8 mouse cellular contexts compared by ENCODE assay signal in genomic region chr13:52928392-52928791, GRCm38 (mm10). TPM values are rescaled to one million over a fixed set of nuclear protein-coding genes. Genes with fewer than 3 reads are reported as not detected.
DNase-seq lines count a peak whose midpoint lies in the region; ATAC-seq and TF ChIP-seq lines count a peak whose summit lies in the region.

No protein-coding gene starts in this region.

- H3K27ac ChIP-seq in heart, embryonic 15.5 days: no peak overlapping the region
- no peak overlapping the region for H3K27ac ChIP-seq in ES-Bruce4 (ENCODE audit: insufficient read depth, low read length)
- no peak overlapping the region for H3K27ac ChIP-seq in limb, embryonic 15.5 days

- 55% methylated on average over 9 of the region's 9 CpGs for WGBS in heart, embryonic 15.5 days
- whole genome bisulfite sequencing in limb, embryonic 15.5 days: 60% methylated on average over 9 of the region's 9 CpGs

- no peak for DNase-seq in heart, postnatal 14 days
- DNase-seq in urinary bladder, postnatal 4 days (ENCODE audit: low spot score in 2 of 2): no peak
- DNase-seq in thymus, postnatal 0 days (ENCODE audit: low spot score): no peak
- DNase-seq in thymus, postnatal 4 days: no peak

- ATAC-seq in heart, embryonic 15.5 days (replicated peaks; ENCODE audit: insufficient number of reproducible peaks, insufficient read depth, low FRiP score, low read depth): no peak
- 0 out of 2 replicates have a peak, but pooled peaks have one; percentile 11 for ATAC-seq in erythroid progenitor cell, adult 5-6 weeks (replicated peaks; ENCODE audit: low FRiP score, poor library complexity, severe bottlenecking)
- no peak for ATAC-seq in limb, embryonic 15.5 days (ENCODE audit: insufficient number of reproducible peaks, low FRiP score, low TSS enrichment, low read depth)

- peak overlapping the region; percentile 73 for H3K4me3 ChIP-seq in heart, embryonic 15.5 days
- no peak overlapping the region for H3K4me3 ChIP-seq in ES-Bruce4 (ENCODE audit: low read depth, low read length)
- H3K4me3 ChIP-seq in limb, embryonic 15.5 days: peak overlapping the region; percentile 91

- no peak for TF ChIP-seq EP300 in ES-Bruce4 (IDR thresholded peaks at IDR 0.05; ENCODE audit: insufficient read depth, low read depth, low read length)

- H3K4me1 ChIP-seq in heart, embryonic 15.5 days (replicated peaks): peaks cover 22% of the 10 kb centered on the region
- H3K4me1 ChIP-seq in ES-Bruce4 (ENCODE audit: control insufficient read depth, insufficient read depth, low read length): no peaks in the 10 kb centered on the region
- peaks cover 19% of the 10 kb centered on the region for H3K4me1 ChIP-seq in limb, embryonic 15.5 days

- TF ChIP-seq POLR2A in ES-Bruce4 (IDR thresholded peaks at IDR 0.05; ENCODE audit: insufficient read depth, low read length): no peak

- H3K4me2 ChIP-seq in heart, embryonic 15.5 days: peak overlapping the region; percentile 65
- peak overlapping the region; percentile 64 for H3K4me2 ChIP-seq in limb, embryonic 15.5 days

- H3K9ac ChIP-seq in heart, embryonic 15.5 days: peak overlapping the region; percentile 74; the same call in 1 of the 2 replicates
- peak overlapping the region; percentile 82 for H3K9ac ChIP-seq in ES-Bruce4 (ENCODE audit: low read depth, poor library complexity, severe bottlenecking)
- no peak overlapping the region for H3K9ac ChIP-seq in limb, embryonic 15.5 days

- TF ChIP-seq CTCF in ES-Bruce4 (IDR thresholded peaks at IDR 0.05; ENCODE audit: low read depth, low read length): no peak

- no peaks in the 10 kb centered on the region for H3K9me3 ChIP-seq in heart, embryonic 15.5 days (replicated peaks)
- 0 out of 2 replicates have a peak, but pooled peaks cover 6% of the 10 kb centered on the region for H3K9me3 ChIP-seq in ES-Bruce4 (replicated peaks; ENCODE audit: control insufficient read depth, insufficient read depth, low read length, poor library complexity, severe bottlenecking)
- no peaks in the 10 kb centered on the region for H3K9me3 ChIP-seq in limb, embryonic 15.5 days

- intact Hi-C loops in heart, postnatal 14 days (cut with DNase I): loop anchor here (2.0 kb wide), 1 partner anchor 106 kb away; no protein-coding TSS in a partner anchor

- no peaks in the 10 kb centered on the region for H3K36me3 ChIP-seq in heart, embryonic 15.5 days
- no peaks in the 10 kb centered on the region for H3K36me3 ChIP-seq in ES-Bruce4 (ENCODE audit: control insufficient read depth, insufficient read depth, low read length, poor library complexity, severe bottlenecking)
- no peaks in the 10 kb centered on the region for H3K36me3 ChIP-seq in limb, embryonic 15.5 days

- no peaks in the 10 kb centered on the region for H3K27me3 ChIP-seq in heart, embryonic 15.5 days
- H3K27me3 ChIP-seq in ES-Bruce4 (ENCODE audit: control insufficient read depth, insufficient read depth, low read length, poor library complexity, severe bottlenecking): no peaks in the 10 kb centered on the region
- H3K27me3 ChIP-seq in limb, embryonic 15.5 days: no peaks in the 10 kb centered on the region

RNA-seq across cellular contexts. Expression of gene Auh, which starts 1.1 kb away (rescaled TPM):
- polyA plus RNA-seq in heart, embryonic 15.5 days (2015; fragmentation: Nextera tagmentation; extraction: Ambion mirVana): 51.7 and 53.8 TPM in 2 replicates
- total RNA-seq in heart, postnatal 14 days (2021): 10 to 100 TPM; 92.6 to 95.8 TPM
- polyA plus RNA-seq in ES-Bruce4 (2011; ENCODE audit: insufficient read depth, insufficient read length, low read depth, missing spikeins): 28.4 and 30.9 TPM in 2 replicates
- total RNA-seq in erythroid progenitor cell, adult 5-6 weeks (2015; ENCODE audit: low replicate concordance): 21.4 and 40.7 TPM in 2 replicates
- total RNA-seq in erythroid progenitor cell, adult 5-6 weeks (2017; ENCODE audit: low replicate concordance): 35.3 and 51.2 TPM in 2 replicates
- polyA plus RNA-seq in limb, embryonic 15.5 days (2015; fragmentation: Nextera tagmentation; extraction: Ambion mirVana): 39.6 and 41.1 TPM in 2 replicates
- 76.5 and 82.2 TPM in 2 replicates for polyA plus RNA-seq in thymus, postnatal 0 days (2015; fragmentation: Nextera tagmentation; extraction: Ambion mirVana)

RNA-seq across cellular contexts. Expression of gene Nfil3, which starts 52.5 kb away (rescaled TPM):
- 37.1 and 40.5 TPM in 2 replicates for polyA plus RNA-seq in heart, embryonic 15.5 days (2015; fragmentation: Nextera tagmentation; extraction: Ambion mirVana)
- total RNA-seq in heart, postnatal 14 days (2021): 10 to 100 TPM; 19.6 to 22.7 TPM
- polyA plus RNA-seq in ES-Bruce4 (2011; ENCODE audit: insufficient read depth, insufficient read length, low read depth, missing spikeins): 3.9 TPM in 2 replicates
- 2.9 and 3.6 TPM in 2 replicates for total RNA-seq in erythroid progenitor cell, adult 5-6 weeks (2015; ENCODE audit: low replicate concordance)
- total RNA-seq in erythroid progenitor cell, adult 5-6 weeks (2017; ENCODE audit: low replicate concordance): 1.7 and 3.7 TPM in 2 replicates
- 42.5 and 45.6 TPM in 2 replicates for polyA plus RNA-seq in limb, embryonic 15.5 days (2015; fragmentation: Nextera tagmentation; extraction: Ambion mirVana)
- polyA plus RNA-seq in thymus, postnatal 0 days (2015; fragmentation: Nextera tagmentation; extraction: Ambion mirVana): 6.6 and 8.8 TPM in 2 replicates
